Mouse (Mus musculus): ENCODE data around the gene Epas1.

GRCm38 (mm10) chr17:86814320-86814719 lies 60.8 kb downstream of the Epas1 start:
- TF ChIP-seq CTCF (IDR thresholded peaks at IDR 0.05; ENCODE audit: low read depth, low read length) (no peak), POLR2A (IDR thresholded peaks at IDR 0.05; ENCODE audit: insufficient read depth, low read length) (no peak), EP300 (IDR thresholded peaks at IDR 0.05; ENCODE audit: insufficient read depth, low read depth, low read length) (no peak)

Measured in ES-Bruce4 (cell line).